Mouse (Mus musculus): ENCODE data around the gene Majin. TPM values are rescaled to one million over a fixed set of nuclear protein-coding genes. Genes with fewer than 3 reads are reported as not detected.

The Majin gene
- total and polyA plus RNA-seq, 2 experiments, result not detected

GRCm38 (mm10) chr19:6242281-6242680 lies 58.1 kb downstream of the Majin start:
- Histone ChIP-seq H3K4me3 (ENCODE audit: insufficient read depth, low read depth, low read length) (peak overlapping the region; percentile 69), H3K36me3 (ENCODE audit: control insufficient read depth, insufficient read depth, low read length) (peaks cover 5% of the 10 kb centered on the region; the same call in 1 of the 2 replicates), H3K9ac (ENCODE audit: low read depth, low read length) (peak overlapping the region; percentile 81), H3K4me1 (ENCODE audit: control insufficient read depth, insufficient read depth, low read length) (peaks cover 6% of the 10 kb centered on the region; the same call in 1 of the 2 replicates), H3K79me2 (ENCODE audit: control insufficient read depth, insufficient read depth, low read length) (0 out of 2 replicates have a peak, but pooled peaks cover 4% of the 10 kb centered on the region), H3K27ac (replicated peaks; ENCODE audit: insufficient read depth, low read depth, low read length) (peak overlapping the region; percentile 51), H3K27me3 (ENCODE audit: control insufficient read depth, insufficient read depth, low read length) (no peaks in the 10 kb centered on the region)
- WGBS, result 1% methylated on average over 4 of the region's 4 CpGs
- TF ChIP-seq CTCF (IDR thresholded peaks at IDR 0.05; ENCODE audit: low read depth, low read length) (no peak), POLR2A (IDR thresholded peaks at IDR 0.05; ENCODE audit: extremely low read depth, insufficient read depth, low read length) (no peak)
- DNase-seq (ENCODE audit: extremely low read depth, low read depth, low spot score), result peak; percentile 70

- H3K27ac ChIP-seq (replicated peaks; ENCODE audit: insufficient read depth, low read depth, low read length), result no peak overlapping the region
- H3K4me1 ChIP-seq (ENCODE audit: control insufficient read depth, insufficient read depth, low read length), result peaks cover 6% of the 10 kb centered on the region; the same call in 1 of the 2 replicates
- no peak for DNase-seq (ENCODE audit: extremely low read depth, low read depth, low spot score)
- no peak overlapping the region for H3K4me3 ChIP-seq (ENCODE audit: insufficient read depth, low read depth, low read length)
- no peaks in the 10 kb centered on the region for H3K27me3 ChIP-seq (ENCODE audit: control insufficient read depth, insufficient read depth, low read length)
- WGBS, result 27% methylated on average over 5 of the region's 5 CpGs
- TF ChIP-seq POLR2A (IDR thresholded peaks at IDR 0.05; ENCODE audit: extremely low read depth, insufficient read depth, low read length) (no peak), CTCF (IDR thresholded peaks at IDR 0.05; ENCODE audit: low read depth, low read length) (no peak)
- peaks cover 7% of the 10 kb centered on the region; the same call in 1 of the 2 replicates for H3K36me3 ChIP-seq (ENCODE audit: control insufficient read depth, insufficient read depth, low read length)
- no peak overlapping the region for H3K9ac ChIP-seq (ENCODE audit: low read depth, low read length)
- 0 out of 2 replicates have a peak, but pooled peaks cover 4% of the 10 kb centered on the region for H3K79me2 ChIP-seq (ENCODE audit: control insufficient read depth, insufficient read depth, low read length)
Measured at GRCm38 (mm10) chr19:6243226-6243625, 59.0 kb downstream of the Majin start.

GRCm38 (mm10) chr19:6245806-6246205 lies 61.6 kb downstream of the Majin start:
- DNase-seq (ENCODE audit: extremely low read depth, low read depth, low spot score), result no peak
- 33% methylated on average over 1 of the region's 1 CpGs for WGBS

GRCm38 (mm10) chr19:6247526-6248300 lies 63.5 kb downstream of the Majin start:
- WGBS, result 92% methylated on average over 29 of the region's 29 CpGs
- Histone ChIP-seq H3K27me3 (ENCODE audit: control insufficient read depth, insufficient read depth, low read length) (no peaks in the 10 kb centered on the region), H3K79me2 (ENCODE audit: control insufficient read depth, insufficient read depth, low read length) (0 out of 2 replicates have a peak, but pooled peaks cover 4% of the 10 kb centered on the region), H3K4me1 (ENCODE audit: control insufficient read depth, insufficient read depth, low read length) (peaks cover 4% of the 10 kb centered on the region), H3K4me3 (ENCODE audit: insufficient read depth, low read depth, low read length) (no peak overlapping the region), H3K36me3 (ENCODE audit: control insufficient read depth, insufficient read depth, low read length) (peaks cover 19% of the 10 kb centered on the region; the same call in 1 of the 2 replicates), H3K27ac (replicated peaks; ENCODE audit: insufficient read depth, low read depth, low read length) (no peak overlapping the region), H3K9ac (ENCODE audit: low read depth, low read length) (no peak overlapping the region)
- TF ChIP-seq POLR2A (IDR thresholded peaks at IDR 0.05; ENCODE audit: extremely low read depth, insufficient read depth, low read length), result no peak
- TF ChIP-seq CTCF (IDR thresholded peaks at IDR 0.05; ENCODE audit: low read depth, low read length), result no peak
- DNase-seq (ENCODE audit: extremely low read depth, low read depth, low spot score), result no peak

More at GRCm38 (mm10) chr19:6245806-6246205, 61.6 kb downstream of the Majin start:
- peaks cover 13% of the 10 kb centered on the region; the same call in 1 of the 2 replicates for H3K36me3 ChIP-seq (ENCODE audit: control insufficient read depth, insufficient read depth, low read length)
- H3K9ac ChIP-seq (ENCODE audit: low read depth, low read length), result no peak overlapping the region
- no peaks in the 10 kb centered on the region for H3K27me3 ChIP-seq (ENCODE audit: control insufficient read depth, insufficient read depth, low read length)
- TF ChIP-seq CTCF (IDR thresholded peaks at IDR 0.05; ENCODE audit: low read depth, low read length) (no peak), POLR2A (IDR thresholded peaks at IDR 0.05; ENCODE audit: extremely low read depth, insufficient read depth, low read length) (no peak)
- H3K4me1 ChIP-seq (ENCODE audit: control insufficient read depth, insufficient read depth, low read length), result peaks cover 6% of the 10 kb centered on the region; the same call in 1 of the 2 replicates
- H3K79me2 ChIP-seq (ENCODE audit: control insufficient read depth, insufficient read depth, low read length), result 0 out of 2 replicates have a peak, but pooled peaks cover 4% of the 10 kb centered on the region
- no peak overlapping the region for H3K27ac ChIP-seq (replicated peaks; ENCODE audit: insufficient read depth, low read depth, low read length)
- no peak overlapping the region for H3K4me3 ChIP-seq (ENCODE audit: insufficient read depth, low read depth, low read length)

- no peak for TF ChIP-seq POLR2A (IDR thresholded peaks at IDR 0.05; ENCODE audit: extremely low read depth, insufficient read depth, low read length)
- TF ChIP-seq CTCF (IDR thresholded peaks at IDR 0.05; ENCODE audit: low read depth, low read length), result no peak
- H3K27ac ChIP-seq (replicated peaks; ENCODE audit: insufficient read depth, low read depth, low read length), result no peak overlapping the region
- WGBS, result 84% methylated on average over 4 of the region's 4 CpGs
- no peaks in the 10 kb centered on the region for H3K27me3 ChIP-seq (ENCODE audit: control insufficient read depth, insufficient read depth, low read length)
- no peak overlapping the region for H3K4me3 ChIP-seq (ENCODE audit: insufficient read depth, low read depth, low read length)
- no peak overlapping the region for H3K9ac ChIP-seq (ENCODE audit: low read depth, low read length)
- no peaks in the 10 kb centered on the region for H3K79me2 ChIP-seq (ENCODE audit: control insufficient read depth, insufficient read depth, low read length)
- H3K36me3 ChIP-seq (ENCODE audit: control insufficient read depth, insufficient read depth, low read length), result peaks cover 28% of the 10 kb centered on the region
- H3K4me1 ChIP-seq (ENCODE audit: control insufficient read depth, insufficient read depth, low read length), result peaks cover 2% of the 10 kb centered on the region
- no peak for DNase-seq (ENCODE audit: extremely low read depth, low read depth, low spot score)
Measured at GRCm38 (mm10) chr19:6253021-6253420, 68.8 kb downstream of the Majin start.

Data from liver, adult 2 months (tissue).